Mouse (Mus musculus) kidney, embryonic 14.5 days (tissue): Measurements from ENCODE around the gene Mctp1. TPM values are rescaled to one million over a fixed set of nuclear protein-coding genes. Genes with fewer than 3 reads are reported as not detected.
"Not testable (repeated sequence)": the region's sequence is repeated elsewhere in the genome, so short reads cannot be mapped to it uniquely, and the experiment has no call there.

Experiments
- ATAC-seq: fragments of 200-750 bp; cut with Nextera tagmentation; 2 replicates; pipeline ENCODE4 v1.8.0; 2017; ENCODE audit warnings: moderate number of reproducible peaks, mild to moderate bottlenecking, moderate TSS enrichment, moderate library complexity; ENCODE audit not compliant: low FRiP score, low TSS enrichment
- H3K27ac ChIP-seq: fragments of 300-500 bp; sonication (generic); 2 replicates; pipeline ENCODE4 v1.5.1; 2014; ENCODE audit warnings: low read depth, mild to moderate bottlenecking, low read length, moderate library complexity, mixed read lengths
- H3K27me3 ChIP-seq: fragments of 300-500 bp; sonication (generic); 2 replicates; pipeline ENCODE4 v1.6.1; 2014; ENCODE audit warnings: mild to moderate bottlenecking, low read length; ENCODE audit not compliant: control insufficient read depth, insufficient read depth
- H3K36me3 ChIP-seq: fragments of 300-500 bp; sonication (generic); 2 replicates; pipeline ENCODE4 v1.6.1; 2014; ENCODE audit warnings: low read length, mixed read lengths; ENCODE audit not compliant: control insufficient read depth, insufficient read depth
- H3K4me1 ChIP-seq: fragments of 300-500 bp; sonication (generic); 2 replicates; pipeline ENCODE4 v1.6.1; 2014; ENCODE audit warnings: low read length, mixed read lengths; ENCODE audit not compliant: control insufficient read depth, insufficient read depth
- H3K4me2 ChIP-seq: fragments of 300-500 bp; sonication (generic); replicated peaks from 2 replicates; pipeline ENCODE4 v1.6.1; 2014; ENCODE audit warnings: low read depth, mild to moderate bottlenecking, low read length
- H3K4me3 ChIP-seq: fragments of 300-500 bp; sonication (generic); 2 replicates; pipeline ENCODE4 v1.5.1; 2014; ENCODE audit warnings: mild to moderate bottlenecking, low read length
- H3K9ac ChIP-seq: fragments of 300-500 bp; sonication (generic); 2 replicates; pipeline ENCODE4 v1.6.1; 2014; ENCODE audit warnings: low read depth, mild to moderate bottlenecking, low read length, moderate library complexity
- H3K9me3 ChIP-seq: fragments of 300-500 bp; sonication (generic); 2 replicates; pipeline ENCODE4 v1.6.1; 2016; ENCODE audit warnings: low read length; ENCODE audit not compliant: control insufficient read depth
- WGBS: fragments of 180-500 bp; shearing (Covaris S2); extraction: QIAGEN DNeasy Blood & Tissue Kit; methylation state at CpG from one replicate; pipeline ENCODE4 v1.1.7; 2014; 5-methylcytosine and 5-hydroxymethylcytosine counted together
- polyA plus RNA-seq: library from polyadenylated mRNA; unstranded; fragments of >200 nt; fragmentation: Nextera tagmentation; extraction: Ambion mirVana; gene quantifications from 2 replicates; pipeline ENCODE4 v1.2.1, GENCODE M21; 2014

The Mctp1 gene
- polyA plus RNA-seq, 1 experiment from 2014 or later: 0.72 TPM

DNA sequence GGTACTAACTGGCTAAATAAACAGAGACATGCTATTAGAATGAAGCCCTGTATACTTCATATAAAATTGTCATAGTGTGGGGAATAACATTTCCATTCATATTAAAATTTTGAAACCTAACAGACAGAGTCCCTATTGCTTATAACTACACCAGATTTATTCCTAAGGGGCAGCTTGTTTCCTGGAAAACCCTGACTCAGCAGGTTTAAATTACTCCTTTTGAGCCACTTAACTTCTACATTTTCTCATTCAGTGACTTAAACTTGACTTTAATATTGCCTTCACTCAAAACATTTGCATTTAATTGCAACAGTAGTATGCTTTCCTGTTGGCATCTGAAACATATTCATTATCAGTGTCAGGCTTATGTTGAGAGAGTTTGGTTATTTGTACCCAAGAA lies 583.3 kb downstream of the Mctp1 start:
- no peaks in the 10 kb centered on the region for H3K4me1 ChIP-seq
- no peak overlapping the region for H3K4me3 ChIP-seq
- H3K36me3 ChIP-seq: no peaks in the 10 kb centered on the region
- no peak overlapping the region for H3K4me2 ChIP-seq
- no peaks in the 10 kb centered on the region for H3K27me3 ChIP-seq
- ATAC-seq: no peak
- no peak overlapping the region for H3K27ac ChIP-seq
- no peaks in the 10 kb centered on the region for H3K9me3 ChIP-seq
- no peak overlapping the region for H3K9ac ChIP-seq

GRCm38 (mm10) chr13:76969386-76969785 lies 585.1 kb downstream of the Mctp1 start:
- no peaks in the 10 kb centered on the region for H3K36me3 ChIP-seq
- H3K9ac ChIP-seq: no peak overlapping the region
- no peak for ATAC-seq
- H3K27ac ChIP-seq: no peak overlapping the region
- H3K4me1 ChIP-seq: no peaks in the 10 kb centered on the region
- no peak overlapping the region for H3K4me3 ChIP-seq
- H3K4me2 ChIP-seq: no peak overlapping the region
- H3K27me3 ChIP-seq: no peaks in the 10 kb centered on the region
- WGBS: 0% methylated on average over 2 of the region's 2 CpGs
- no peaks in the 10 kb centered on the region for H3K9me3 ChIP-seq

- ATAC-seq, H3K36me3 ChIP-seq, H3K4me1 ChIP-seq, H3K4me3 ChIP-seq, H3K9me3 ChIP-seq, H3K4me2 ChIP-seq, H3K9ac ChIP-seq, H3K27ac ChIP-seq, H3K27me3 ChIP-seq: not testable (repeated sequence)
- 93% methylated on average over 3 of the region's 3 CpGs for WGBS
These were observed 586.7 kb downstream of the Mctp1 start for GRCm38 (mm10) chr13:76971046-76971445.

GRCm38 (mm10) chr13:77002628-77003027 lies 618.3 kb downstream of the Mctp1 start:
- no peaks in the 10 kb centered on the region for H3K4me1 ChIP-seq
- no peak for ATAC-seq
- no peak overlapping the region for H3K9ac ChIP-seq
- H3K36me3 ChIP-seq: no peaks in the 10 kb centered on the region
- WGBS: 75% methylated on average over 3 of the region's 3 CpGs
- H3K9me3 ChIP-seq: no peaks in the 10 kb centered on the region
- H3K27ac ChIP-seq: no peak overlapping the region
- H3K4me3 ChIP-seq: no peak overlapping the region
- H3K27me3 ChIP-seq: no peaks in the 10 kb centered on the region
- H3K4me2 ChIP-seq: no peak overlapping the region

GRCm38 (mm10) chr13:77003684-77004083 lies 619.3 kb downstream of the Mctp1 start:
- H3K4me1 ChIP-seq: no peaks in the 10 kb centered on the region
- H3K9me3 ChIP-seq: no peaks in the 10 kb centered on the region
- no peak overlapping the region for H3K4me3 ChIP-seq
- no peak overlapping the region for H3K4me2 ChIP-seq
- ATAC-seq: no peak
- H3K9ac ChIP-seq: no peak overlapping the region
- no peak overlapping the region for H3K27ac ChIP-seq
- H3K27me3 ChIP-seq: no peaks in the 10 kb centered on the region
- WGBS: 87% methylated on average over 1 of the region's 1 CpGs
- no peaks in the 10 kb centered on the region for H3K36me3 ChIP-seq

DNA sequence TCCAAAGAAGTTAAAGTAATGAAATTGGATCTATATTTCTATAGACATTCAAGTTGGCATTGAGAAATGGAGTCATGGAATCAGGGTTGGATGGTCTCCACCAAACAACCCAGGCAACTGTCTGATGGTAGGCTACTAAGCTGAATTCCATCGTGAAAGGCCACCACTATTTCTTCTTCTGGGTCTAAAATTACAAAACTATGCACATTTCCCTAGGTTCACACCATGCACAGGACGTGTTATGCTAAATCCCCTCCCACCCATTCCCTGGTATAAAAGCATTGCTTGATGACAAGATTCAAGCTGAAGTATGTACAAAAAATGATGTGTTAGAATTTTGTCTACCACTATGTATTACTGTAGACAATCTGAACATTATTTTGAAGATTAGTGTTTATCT lies 634.5 kb downstream of the Mctp1 start:
- Histone ChIP-seq H3K27ac (no peak overlapping the region), H3K9ac (no peak overlapping the region), H3K27me3 (no peaks in the 10 kb centered on the region), H3K36me3 (no peaks in the 10 kb centered on the region), H3K9me3 (no peaks in the 10 kb centered on the region), H3K4me2 (no peak overlapping the region), H3K4me1 (no peaks in the 10 kb centered on the region), H3K4me3 (no peak overlapping the region)
- ATAC-seq: no peak
- 90% methylated on average over 2 of the region's 2 CpGs for WGBS

GRCm38 (mm10) chr13:77029594-77029993 lies 645.3 kb downstream of the Mctp1 start:
- no peak overlapping the region for H3K27ac ChIP-seq
- H3K9ac ChIP-seq: no peak overlapping the region
- no peaks in the 10 kb centered on the region for H3K9me3 ChIP-seq
- no peaks in the 10 kb centered on the region for H3K36me3 ChIP-seq
- peak; percentile 28; the same call in 1 of the 2 replicates for ATAC-seq
- WGBS: 64% methylated on average over 5 of the region's 5 CpGs
- no peak overlapping the region for H3K4me3 ChIP-seq
- no peaks in the 10 kb centered on the region for H3K4me1 ChIP-seq
- H3K27me3 ChIP-seq: no peaks in the 10 kb centered on the region
- no peak overlapping the region for H3K4me2 ChIP-seq

GRCm38 (mm10) chr13:77043375-77043774 lies 659.0 kb downstream of the Mctp1 start:
- 78% methylated on average over 1 of the region's 1 CpGs for WGBS

GRCm38 (mm10) chr13:77045375-77045774 lies 661.0 kb downstream of the Mctp1 start:
- no peaks in the 10 kb centered on the region for H3K4me1 ChIP-seq
- no peak overlapping the region for H3K27ac ChIP-seq
- H3K9ac ChIP-seq: no peak overlapping the region
- no peak overlapping the region for H3K4me3 ChIP-seq
- ATAC-seq: no peak
- no peaks in the 10 kb centered on the region for H3K9me3 ChIP-seq
- 92% methylated on average over 1 of the region's 1 CpGs for WGBS
- no peaks in the 10 kb centered on the region for H3K27me3 ChIP-seq
- no peak overlapping the region for H3K4me2 ChIP-seq
- H3K36me3 ChIP-seq: no peaks in the 10 kb centered on the region

More at GRCm38 (mm10) chr13:77043375-77043774, 659.0 kb downstream of the Mctp1 start:
- Histone ChIP-seq H3K36me3 (no peaks in the 10 kb centered on the region), H3K9me3 (no peaks in the 10 kb centered on the region), H3K27me3 (no peaks in the 10 kb centered on the region), H3K4me1 (no peaks in the 10 kb centered on the region), H3K9ac (no peak overlapping the region), H3K27ac (no peak overlapping the region), H3K4me3 (no peak overlapping the region), H3K4me2 (no peak overlapping the region)
- no peak for ATAC-seq

DNA sequence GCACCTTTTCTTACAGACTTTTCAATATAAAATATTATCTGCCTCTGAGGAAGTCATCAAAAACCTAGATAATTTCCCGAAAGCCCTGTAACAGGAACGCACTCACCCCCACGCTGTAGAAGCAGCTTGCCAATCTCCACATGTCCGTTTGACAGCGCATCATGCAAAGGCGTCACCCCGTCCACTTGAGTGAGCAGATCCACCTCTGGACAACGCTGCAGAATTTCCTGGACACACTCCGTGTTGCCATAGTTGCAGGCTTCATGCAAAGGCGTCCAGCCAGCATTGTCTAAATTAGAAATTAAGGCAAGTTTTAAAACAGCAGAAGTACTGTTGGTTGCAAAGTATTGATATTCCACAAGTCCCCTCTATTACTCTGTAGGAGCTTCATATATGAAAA lies 662.1 kb downstream of the Mctp1 start:
- no peaks in the 10 kb centered on the region for H3K27me3 ChIP-seq
- no peaks in the 10 kb centered on the region for H3K36me3 ChIP-seq
- no peaks in the 10 kb centered on the region for H3K4me1 ChIP-seq
- no peak overlapping the region for H3K4me3 ChIP-seq
- no peaks in the 10 kb centered on the region for H3K9me3 ChIP-seq
- 86% methylated on average over 10 of the region's 10 CpGs for WGBS
- ATAC-seq: no peak
- H3K4me2 ChIP-seq: no peak overlapping the region
- H3K9ac ChIP-seq: no peak overlapping the region
- H3K27ac ChIP-seq: no peak overlapping the region
